Mouse (Mus musculus) heart, adult 11 months (tissue): ENCODE results near the gene Pigh.

Experiments used
- DNase-seq: peaks from one replicate; pipeline ENCODE4 v3.0.0; 2022

Pigh gene

GRCm38 (mm10) chr12:79066431-79066830 lies 23.0 kb downstream of the Pigh start:
- DNase-seq: no peak

GRCm38 (mm10) chr12:79064451-79064850 lies 25.0 kb downstream of the Pigh start:
- no peak for DNase-seq

- no peak for DNase-seq
Observed at GRCm38 (mm10) chr12:79060766-79061652, 28.4 kb downstream of the Pigh start.

GRCm38 (mm10) chr12:79060134-79060533 lies 29.3 kb downstream of the Pigh start:
- no peak for DNase-seq

GRCm38 (mm10) chr12:79059573-79059972 lies 29.9 kb downstream of the Pigh start:
- no peak for DNase-seq

GRCm38 (mm10) chr12:79055276-79055675 lies 34.2 kb downstream of the Pigh start:
- DNase-seq: peak; percentile 98

GRCm38 (mm10) chr12:79052073-79052472 lies 37.4 kb downstream of the Pigh start:
- DNase-seq: no peak

- DNase-seq: peak; percentile 93
Observed at GRCm38 (mm10) chr12:79050545-79051212, 38.8 kb downstream of the Pigh start.

GRCm38 (mm10) chr12:79049807-79050206 lies 39.6 kb downstream of the Pigh start:
- no peak for DNase-seq

- peak; percentile 96 for DNase-seq
Observed at GRCm38 (mm10) chr12:79048898-79049297, 40.6 kb downstream of the Pigh start.

- no peak for DNase-seq
Observed at GRCm38 (mm10) chr12:79047203-79047602, 42.2 kb downstream of the Pigh start.

GRCm38 (mm10) chr12:79046171-79046570 lies 43.3 kb downstream of the Pigh start:
- no peak for DNase-seq

- peak; percentile 97 for DNase-seq
Observed at GRCm38 (mm10) chr12:79044668-79045067, 44.8 kb downstream of the Pigh start.

GRCm38 (mm10) chr12:79041436-79041835 lies 48.0 kb downstream of the Pigh start:
- no peak for DNase-seq

- DNase-seq: no peak
Observed at GRCm38 (mm10) chr12:79040201-79040827, 49.1 kb downstream of the Pigh start.

- DNase-seq: no peak
Observed at GRCm38 (mm10) chr12:79039708-79040107, 49.7 kb downstream of the Pigh start.

- no peak for DNase-seq
Observed at GRCm38 (mm10) chr12:79035349-79035748, 54.1 kb downstream of the Pigh start.

- no peak for DNase-seq
Observed at GRCm38 (mm10) chr12:79034331-79034730, 55.1 kb downstream of the Pigh start.
